Mouse (Mus musculus) thymus, postnatal 14 days (tissue): Measurements from ENCODE around the gene Tbx21.
A peak's percentile ranks its signal among the peaks of the same experiment; 100 is the strongest.

Experiments
- DNase-seq: peaks from one replicate; pipeline ENCODE4 v3.0.0; 2021

Gene Tbx21

GRCm38 (mm10) chr11:97130318-97130717, 15.2 kb upstream of the Tbx21 start:
- DNase-seq: no peak

- DNase-seq: no peak
Observed at GRCm38 (mm10) chr11:97128956-97129355, 13.8 kb upstream of the Tbx21 start.

- DNase-seq: no peak
Observed at GRCm38 (mm10) chr11:97127470-97128223, 12.5 kb upstream of the Tbx21 start.

GRCm38 (mm10) chr11:97126645-97127468, 11.7 kb upstream of the Tbx21 start:
- DNase-seq: peak; percentile 75

GRCm38 (mm10) chr11:97124266-97125036, 9.3 kb upstream of the Tbx21 start:
- no peak for DNase-seq

GRCm38 (mm10) chr11:97123282-97123890, 8.3 kb upstream of the Tbx21 start:
- peak; percentile 19 for DNase-seq

- no peak for DNase-seq
Observed at GRCm38 (mm10) chr11:97120641-97121040, 5.5 kb upstream of the Tbx21 start.

- DNase-seq: no peak
Observed at GRCm38 (mm10) chr11:97120221-97120620, 5.1 kb upstream of the Tbx21 start.

GRCm38 (mm10) chr11:97115797-97116196, 666 bp upstream of the Tbx21 start:
- DNase-seq: peak; percentile 25

- no peak for DNase-seq
Observed at GRCm38 (mm10) chr11:97112519-97113125, 2.5 kb downstream of the Tbx21 start.

GRCm38 (mm10) chr11:97108976-97109375, 6.2 kb downstream of the Tbx21 start:
- DNase-seq: no peak

- no peak for DNase-seq
Observed at GRCm38 (mm10) chr11:97104091-97104483, 11.0 kb downstream of the Tbx21 start.

- no peak for DNase-seq
Observed at GRCm38 (mm10) chr11:97103163-97104090, 11.7 kb downstream of the Tbx21 start.

- peak; percentile 85 for DNase-seq
Observed at GRCm38 (mm10) chr11:97101722-97102121, 13.4 kb downstream of the Tbx21 start.

GRCm38 (mm10) chr11:97098791-97099190, 16.3 kb downstream of the Tbx21 start:
- no peak for DNase-seq

- DNase-seq: no peak
Observed at GRCm38 (mm10) chr11:97094600-97094999, 20.5 kb downstream of the Tbx21 start.

GRCm38 (mm10) chr11:97086365-97086764, 28.8 kb downstream of the Tbx21 start:
- DNase-seq: no peak

- no peak for DNase-seq
Observed at GRCm38 (mm10) chr11:97084821-97085505, 30.2 kb downstream of the Tbx21 start.

GRCm38 (mm10) chr11:97083401-97084140, 31.6 kb downstream of the Tbx21 start:
- DNase-seq: no peak

- peak; percentile 46 for DNase-seq
Observed at GRCm38 (mm10) chr11:97082977-97083376, 32.2 kb downstream of the Tbx21 start.
